Comparison of ENCODE assay signal across 9 mouse cellular contexts in the genomic region with DNA sequence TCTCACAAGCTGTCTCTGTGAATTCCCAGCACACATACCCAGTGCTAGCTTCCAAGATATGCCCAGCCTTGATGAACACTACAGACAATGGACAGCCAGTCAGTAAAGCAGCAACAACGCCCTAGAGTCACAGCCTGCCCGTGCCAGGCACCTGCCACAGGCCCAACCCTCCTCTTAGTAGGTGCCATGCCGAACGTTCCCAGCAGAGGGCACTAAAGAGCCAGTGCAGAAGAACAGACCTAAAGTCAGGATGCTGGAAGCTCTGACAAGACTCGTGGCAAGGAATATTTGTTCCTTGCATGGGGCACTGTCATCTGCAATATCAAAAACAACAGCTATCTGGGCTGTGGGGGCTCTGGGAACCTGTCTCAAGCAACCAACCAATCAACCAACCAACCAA. TPM values are rescaled to one million over a fixed set of nuclear protein-coding genes. Genes with fewer than 3 reads are reported as not detected.
A peak's percentile ranks its signal among the peaks of the same experiment; 100 is the strongest.
DNase-seq lines count a peak whose midpoint lies in the region; ATAC-seq and TF ChIP-seq lines count a peak whose summit lies in the region.
"Had no signal": no experiment of that assay in that cellular context is flagged by ENCODE, and none has a peak within 500 bp of the region (broad histone marks: within the 10 kb centered on the region; RNA-seq: fewer than 3 reads in every experiment).

No protein-coding gene starts in this region.

- H3K4me1 ChIP-seq in lung, embryonic 14.5 days (ENCODE audit: insufficient read depth): peaks cover 6% of the 10 kb centered on the region; the same call in 1 of the 2 replicates

- peaks cover 63% of the 10 kb centered on the region for H3K36me3 ChIP-seq in lung, embryonic 14.5 days (ENCODE audit: insufficient read depth)

- H3K27ac ChIP-seq in layer of hippocampus, adult 2 months: peak overlapping the region; percentile 98
- H3K27ac ChIP-seq in lung, embryonic 14.5 days (ENCODE audit: low read depth): no peak overlapping the region
- H3K27ac ChIP-seq: midbrain, embryonic 12.5 days had no signal

- H3K27me3 ChIP-seq in lung, embryonic 14.5 days (ENCODE audit: insufficient read depth, low read length): no peaks in the 10 kb centered on the region
- H3K27me3 ChIP-seq: midbrain, embryonic 12.5 days had no signal

- H3K9me3 ChIP-seq in lung, embryonic 14.5 days (ENCODE audit: low read depth, low read length): no peaks in the 10 kb centered on the region
- H3K9me3 ChIP-seq: midbrain, embryonic 12.5 days had no signal

- peak; percentile 99 for TF ChIP-seq CTCF in layer of hippocampus, adult 2 months (conservative IDR thresholded peaks at IDR 0.05)
- peak; percentile 98 for TF ChIP-seq CTCF in lung, embryonic 14.5 days (IDR thresholded peaks at IDR 0.05; ENCODE audit: low read depth)

- WGBS in lung, embryonic 14.5 days: 11% methylated on average over 5 of the region's 5 CpGs

- intact Hi-C loops in gastrocnemius, postnatal 36 days (cut with DNase I): no loop called here

- no peak overlapping the region for H3K4me3 ChIP-seq in layer of hippocampus, adult 2 months
- no peak overlapping the region for H3K4me3 ChIP-seq in lung, embryonic 14.5 days (ENCODE audit: low read depth, low read length)
- H3K4me3 ChIP-seq: midbrain, embryonic 12.5 days had no signal

- H3K4me2 ChIP-seq in lung, embryonic 14.5 days: no peak overlapping the region
- H3K4me2 ChIP-seq: midbrain, embryonic 12.5 days had no signal

- no peak for ATAC-seq in lung, embryonic 14.5 days (ENCODE audit: insufficient read depth)

- no peak overlapping the region for H3K9ac ChIP-seq in lung, embryonic 14.5 days
- H3K9ac ChIP-seq: midbrain, embryonic 12.5 days had no signal

- DNase-seq in CD4-positive, CD25-positive, alpha-beta regulatory T cell, adult 2 months (ENCODE audit: low read depth, low spot score): peak; percentile 93
- DNase-seq in R1 (ENCODE audit: low read depth, low spot score): peak; percentile 84
- DNase-seq in cerebellum, postnatal 36 days: peak; percentile 88 to 94
- peak; percentile 77 to 87 for DNase-seq in gastrocnemius, postnatal 36 days
- DNase-seq in layer of hippocampus, adult 2 months (ENCODE audit: low spot score in 2 of 2): peak; percentile 81 to 91
- DNase-seq in lung, embryonic 14.5 days: peak; percentile 89
- peak; percentile 83 for DNase-seq in right cerebral cortex, adult 18-20 months
- peak; percentile 88 for DNase-seq in urinary bladder, postnatal 25 days (ENCODE audit: low spot score)

RNA-seq across cellular contexts. Expression of a gene that starts 4.2 kb away (rescaled TPM):
- total RNA-seq in gastrocnemius, postnatal 36 days (2021): 100 to 1,000 TPM; 202 to 219 TPM
- total RNA-seq in layer of hippocampus, adult 2 months (2021): 100 to 1,000 TPM; 285 to 286 TPM
- polyA plus RNA-seq in lung, embryonic 14.5 days (2014; fragmentation: Nextera tagmentation; extraction: Ambion mirVana): 395 and 414 TPM in 2 replicates

RNA-seq across cellular contexts. Expression of a gene that starts 52.3 kb away (rescaled TPM):
- 1 to 10 TPM; 1.2 to 2.0 TPM for total RNA-seq in gastrocnemius, postnatal 36 days (2021)
- under 1 TPM in 1 of 2 experiments, not detected in 1; 0.34 TPM for total RNA-seq in layer of hippocampus, adult 2 months (2021)
- polyA plus RNA-seq in lung, embryonic 14.5 days (2014; fragmentation: Nextera tagmentation; extraction: Ambion mirVana): 10.5 and 12.1 TPM in 2 replicates
